Mouse (Mus musculus): Measurements from ENCODE around the gene Fbxo27.

DNA sequence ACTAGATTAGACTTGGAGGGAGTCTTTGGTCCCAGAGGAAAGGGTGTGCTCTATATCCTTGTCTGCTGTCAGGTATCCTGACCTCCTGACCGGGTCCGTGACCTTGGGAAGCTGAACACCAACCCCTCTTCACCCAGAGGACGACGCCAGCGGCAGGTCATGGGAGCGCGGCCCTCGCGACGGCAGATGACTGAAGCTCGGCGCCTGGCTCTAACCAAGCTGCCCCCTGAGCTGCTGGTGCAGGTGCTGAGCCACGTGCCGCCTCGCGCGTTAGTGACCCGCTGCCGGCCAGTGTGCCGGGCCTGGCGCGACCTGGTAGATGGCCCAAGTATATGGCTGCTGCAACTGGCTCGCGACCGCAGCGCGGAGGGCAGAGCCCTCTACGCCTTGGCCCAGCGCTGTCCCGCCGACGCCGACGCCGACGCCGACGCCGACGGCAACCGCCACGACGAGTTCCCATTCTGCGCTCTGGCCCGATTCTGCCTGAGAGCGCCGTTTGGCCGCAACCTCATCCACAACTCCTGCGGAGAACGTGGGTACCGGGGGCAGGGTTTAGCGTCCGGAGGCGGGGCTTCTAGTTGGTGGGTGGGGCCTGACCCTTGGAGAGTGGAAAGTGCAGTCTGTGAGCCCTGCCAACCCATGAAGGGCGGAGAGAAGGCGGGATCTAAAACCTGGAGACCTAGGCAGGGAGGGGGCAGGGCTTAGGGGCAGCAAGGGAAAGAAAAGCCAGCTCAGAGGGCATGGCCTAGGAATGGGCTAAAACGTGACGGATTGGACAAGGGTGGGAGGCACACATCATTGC lies 39.9 kb downstream of the Fbxo27 start:
- TF ChIP-seq POLR2A (IDR thresholded peaks at IDR 0.05; ENCODE audit: low read depth, low read length) (no peak), CTCF (conservative IDR thresholded peaks at IDR 0.05; ENCODE audit: insufficient read depth, insufficient read length, low read depth, low read length) (no peak)

Data from kidney, adult 2 months (tissue).